ENCODE assay signal across 18 mouse cellular contexts in the genomic region with DNA sequence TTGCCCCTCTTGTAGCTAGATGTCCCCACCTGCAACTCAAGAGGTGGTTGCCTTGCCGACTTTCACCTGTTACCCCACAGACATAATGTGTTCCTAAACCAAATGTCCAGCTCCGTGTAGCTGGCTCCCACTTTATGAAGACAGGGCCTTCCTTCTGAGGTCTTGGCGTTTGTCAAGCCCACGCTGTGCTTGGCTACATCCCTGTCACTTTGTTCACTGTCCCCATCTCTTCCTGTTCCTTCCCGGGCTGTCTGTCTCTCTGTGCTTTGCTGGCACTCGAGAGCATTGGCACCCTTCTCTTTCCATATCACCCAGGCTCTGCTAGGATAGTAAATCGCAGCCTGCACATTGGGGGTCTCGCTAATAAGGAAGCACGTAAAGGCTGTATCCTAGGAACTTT. TPM values are rescaled to one million over a fixed set of nuclear protein-coding genes. Genes with fewer than 3 reads are reported as not detected.
DNase-seq lines count a peak whose midpoint lies in the region; ATAC-seq and TF ChIP-seq lines count a peak whose summit lies in the region.
"Had no signal": no experiment of that assay in that cellular context is flagged by ENCODE, and none has a peak within 500 bp of the region (broad histone marks: within the 10 kb centered on the region; RNA-seq: fewer than 3 reads in every experiment).

No protein-coding gene starts in this region.

- H3K4me3 ChIP-seq in heart, embryonic 14.5 days (ENCODE audit: control insufficient read depth in 1 of 2, insufficient read depth in 1 of 2, low read depth in 1 of 2, low read length in 2 of 2): no peak overlapping the region
- no peak overlapping the region for H3K4me3 ChIP-seq in lung, embryonic 14.5 days (ENCODE audit: low read depth, low read length)
- no peak overlapping the region for H3K4me3 ChIP-seq in liver, embryonic 14.5 days (ENCODE audit: insufficient read depth in 1 of 2, low read depth in 2 of 2, low read length in 2 of 2)
- H3K4me3 ChIP-seq: forebrain, embryonic 15.5 days had no signal

- no peak for TF ChIP-seq CTCF in lung, embryonic 14.5 days (IDR thresholded peaks at IDR 0.05; ENCODE audit: low read depth)
- no peak for TF ChIP-seq CTCF in liver, embryonic 14.5 days (IDR thresholded peaks at IDR 0.05; ENCODE audit: low read depth)

- ATAC-seq in heart, embryonic 14.5 days (ENCODE audit: insufficient number of reproducible peaks, insufficient read depth, low FRiP score, low read depth): no peak
- ATAC-seq in lung, embryonic 14.5 days (ENCODE audit: insufficient read depth): no peak
- no peak for ATAC-seq in liver, embryonic 14.5 days (ENCODE audit: insufficient read depth)

- peaks cover 58% of the 10 kb centered on the region for H3K36me3 ChIP-seq in heart, embryonic 14.5 days (ENCODE audit: control insufficient read depth, insufficient read depth, low read length)
- no peaks in the 10 kb centered on the region for H3K36me3 ChIP-seq in lung, embryonic 14.5 days (ENCODE audit: insufficient read depth)
- H3K36me3 ChIP-seq in liver, embryonic 14.5 days (replicated peaks; ENCODE audit: control insufficient read depth, insufficient read depth, low read depth): peaks cover 94% of the 10 kb centered on the region
- H3K36me3 ChIP-seq: forebrain, embryonic 15.5 days; hindbrain, embryonic 10.5 days; limb, embryonic 12.5 days had no signal

- no peaks in the 10 kb centered on the region for H3K9me3 ChIP-seq in heart, embryonic 14.5 days (ENCODE audit: control insufficient read depth, low read length)
- no peaks in the 10 kb centered on the region for H3K9me3 ChIP-seq in lung, embryonic 14.5 days (ENCODE audit: low read depth, low read length)
- no peaks in the 10 kb centered on the region for H3K9me3 ChIP-seq in liver, embryonic 14.5 days (ENCODE audit: control insufficient read depth, low read length)
- H3K9me3 ChIP-seq: forebrain, embryonic 15.5 days; hindbrain, embryonic 10.5 days; limb, embryonic 12.5 days had no signal

- H3K4me1 ChIP-seq in heart, embryonic 14.5 days (ENCODE audit: control insufficient read depth in 2 of 2, insufficient read depth in 2 of 2, low read length in 2 of 2): peaks cover 36 to 56% of the 10 kb centered on the region in 2 experiments
- no peaks in the 10 kb centered on the region for H3K4me1 ChIP-seq in lung, embryonic 14.5 days (ENCODE audit: insufficient read depth)
- H3K4me1 ChIP-seq in liver, embryonic 14.5 days (replicated peaks; ENCODE audit: control insufficient read depth in 2 of 2, insufficient read depth in 2 of 2, low read length in 1 of 2): peaks cover 5 to 17% of the 10 kb centered on the region in 2 experiments

- WGBS in heart, embryonic 14.5 days: 41% methylated on average over 9 of the region's 9 CpGs
- WGBS in lung, embryonic 14.5 days: 70% methylated on average over 9 of the region's 9 CpGs
- WGBS in liver, embryonic 14.5 days (ENCODE audit: insufficient replicate concordance): 78% methylated on average over 9 of the region's 9 CpGs

- peak; percentile 71 for DNase-seq in cerebellum, adult 9-11 months
- no peak for DNase-seq in cerebellum, adult 9-10 months
- DNase-seq in heart, adult 9 months (ENCODE audit: low spot score in 2 of 2): no peak
- no peak for DNase-seq in lung, embryonic 14.5 days
- no peak for DNase-seq in lung, postnatal 36 days
- DNase-seq in liver, embryonic 14.5 days (ENCODE audit: low read depth in 3 of 3, low spot score in 3 of 3): no peak
- no peak for DNase-seq in urinary bladder, postnatal 4 days (ENCODE audit: low spot score in 2 of 2)
- DNase-seq: adrenal gland, adult 8-10 months; kidney, adult 18-20 months; kidney, postnatal 10 days; lung, postnatal 10 days; thymus, postnatal 14 days had no signal

- peak overlapping the region; percentile 71 for H3K27ac ChIP-seq in heart, embryonic 14.5 days (replicated peaks in 1 of 2; ENCODE audit: control insufficient read depth in 1 of 2, insufficient read depth in 1 of 2, low read depth in 2 of 2, low read length in 2 of 2)
- peak overlapping the region; percentile 48; the same call in 1 of the 2 replicates for H3K27ac ChIP-seq in lung, embryonic 14.5 days (ENCODE audit: low read depth)
- H3K27ac ChIP-seq in liver, embryonic 14.5 days: peak overlapping the region; percentile 42
- H3K27ac ChIP-seq: forebrain, embryonic 15.5 days; limb, embryonic 12.5 days; neural tube, embryonic 13.5 days; stomach, postnatal 0 days had no signal

- no peak overlapping the region; the same call in 1 of the 2 replicates for H3K4me2 ChIP-seq in heart, embryonic 14.5 days (ENCODE audit: low read length)
- H3K4me2 ChIP-seq in lung, embryonic 14.5 days: no peak overlapping the region
- H3K4me2 ChIP-seq in liver, embryonic 14.5 days (ENCODE audit: low read depth): no peak overlapping the region
- H3K4me2 ChIP-seq: forebrain, embryonic 15.5 days; neural tube, embryonic 13.5 days had no signal

- H3K9ac ChIP-seq in heart, embryonic 14.5 days (ENCODE audit: low read length): 0 out of 2 replicates have a peak overlapping the region, but pooled peaks have one; percentile 4
- H3K9ac ChIP-seq in lung, embryonic 14.5 days: no peak overlapping the region
- peak overlapping the region; percentile 25; the same call in 1 of the 2 replicates for H3K9ac ChIP-seq in liver, embryonic 14.5 days (replicated peaks)
- H3K9ac ChIP-seq: forebrain, embryonic 15.5 days; limb, embryonic 12.5 days had no signal

- no peak for TF ChIP-seq EP300 in liver, embryonic 14.5 days (IDR thresholded peaks at IDR 0.05; ENCODE audit: low read depth)

- no peaks in the 10 kb centered on the region for H3K27me3 ChIP-seq in heart, embryonic 14.5 days (ENCODE audit: control insufficient read depth, insufficient read depth, low read length)
- no peaks in the 10 kb centered on the region for H3K27me3 ChIP-seq in lung, embryonic 14.5 days (ENCODE audit: insufficient read depth, low read length)
- H3K27me3 ChIP-seq in liver, embryonic 14.5 days (ENCODE audit: control insufficient read depth, insufficient read depth, low read length): no peaks in the 10 kb centered on the region
- H3K27me3 ChIP-seq: forebrain, embryonic 15.5 days; limb, embryonic 12.5 days; neural tube, embryonic 13.5 days had no signal

RNA-seq across cellular contexts. Expression of a gene that starts 30.8 kb away (rescaled TPM):
- polyA plus RNA-seq in heart, embryonic 14.5 days (2014; fragmentation: Nextera tagmentation; extraction: Ambion mirVana): 202 and 210 TPM in 2 replicates
- 22.9 and 25.3 TPM in 2 replicates for polyA plus RNA-seq in lung, embryonic 14.5 days (2014; fragmentation: Nextera tagmentation; extraction: Ambion mirVana)
- 116 and 155 TPM in 2 replicates for polyA plus RNA-seq in liver, embryonic 14.5 days (2012; rRNA removed)
- polyA plus RNA-seq in liver, embryonic 14.5 days (2014; fragmentation: Nextera tagmentation; extraction: Ambion mirVana): 295 and 311 TPM in 2 replicates
